Mouse (Mus musculus) left cerebral cortex, postnatal 14 days (tissue): Measurements from ENCODE around the gene Mfsd2a. TPM values are rescaled to one million over a fixed set of nuclear protein-coding genes. Genes with fewer than 3 reads are reported as not detected.
"Not testable (repeated sequence)": the region's sequence is repeated elsewhere in the genome, so short reads cannot be mapped to it uniquely, and the experiment has no call there.

Experiments used
- DNase-seq, 2 experiments: peaks; one replicate each; pipeline ENCODE4 v3.0.0; 2021 to 2022; ENCODE audit warnings: low spot score in 2 of 2, mixed read lengths in 1 of 2
- intact Hi-C: fragments of 180-260 bp; cut with DNase I; formaldehyde crosslinking; loops from one replicate; pipeline ENCODE4 v1.15.1; 2025
- long read RNA-seq, 2 experiments: library from polyadenylated mRNA; stranded (forward); transcript quantifications; one replicate each; pipeline ENCODE4 v2.0.0; 2021
- total RNA-seq, 2 experiments: library from RNA; stranded (reverse); gene quantifications; 2 replicates each; pipeline ENCODE4 v1.2.3; 2021

Gene Mfsd2a
- total RNA-seq = 10 to 100 TPM; 57.2 to 63.3 TPM
- long read RNA-seq, experiment 1, transcript Mfsd2a-201 (14 exons, 2,151 nt) = major isoform, 62 of 77 reads
- long read RNA-seq, experiment 1, partial matches to known transcripts = 4 of 77 reads
- long read RNA-seq, experiment 1, other reads (novel, unspliced or antisense) = 11 of 77 reads
- long read RNA-seq, experiment 2, transcript Mfsd2a-201 (14 exons, 2,151 nt) = major isoform, 29 of 49 reads
- long read RNA-seq, experiment 2, partial matches to known transcripts = 4 of 49 reads
- long read RNA-seq, experiment 2, other reads (novel, unspliced or antisense) = 16 of 49 reads

GRCm38 (mm10) chr4:122961100-122961567 is at the start of gene Mfsd2a:
Gene Mfsd2a (minus strand): TSS chr4:122961188.
- DNase-seq = peak; percentile 61 to 82
- intact Hi-C loops = no loop called here

DNA sequence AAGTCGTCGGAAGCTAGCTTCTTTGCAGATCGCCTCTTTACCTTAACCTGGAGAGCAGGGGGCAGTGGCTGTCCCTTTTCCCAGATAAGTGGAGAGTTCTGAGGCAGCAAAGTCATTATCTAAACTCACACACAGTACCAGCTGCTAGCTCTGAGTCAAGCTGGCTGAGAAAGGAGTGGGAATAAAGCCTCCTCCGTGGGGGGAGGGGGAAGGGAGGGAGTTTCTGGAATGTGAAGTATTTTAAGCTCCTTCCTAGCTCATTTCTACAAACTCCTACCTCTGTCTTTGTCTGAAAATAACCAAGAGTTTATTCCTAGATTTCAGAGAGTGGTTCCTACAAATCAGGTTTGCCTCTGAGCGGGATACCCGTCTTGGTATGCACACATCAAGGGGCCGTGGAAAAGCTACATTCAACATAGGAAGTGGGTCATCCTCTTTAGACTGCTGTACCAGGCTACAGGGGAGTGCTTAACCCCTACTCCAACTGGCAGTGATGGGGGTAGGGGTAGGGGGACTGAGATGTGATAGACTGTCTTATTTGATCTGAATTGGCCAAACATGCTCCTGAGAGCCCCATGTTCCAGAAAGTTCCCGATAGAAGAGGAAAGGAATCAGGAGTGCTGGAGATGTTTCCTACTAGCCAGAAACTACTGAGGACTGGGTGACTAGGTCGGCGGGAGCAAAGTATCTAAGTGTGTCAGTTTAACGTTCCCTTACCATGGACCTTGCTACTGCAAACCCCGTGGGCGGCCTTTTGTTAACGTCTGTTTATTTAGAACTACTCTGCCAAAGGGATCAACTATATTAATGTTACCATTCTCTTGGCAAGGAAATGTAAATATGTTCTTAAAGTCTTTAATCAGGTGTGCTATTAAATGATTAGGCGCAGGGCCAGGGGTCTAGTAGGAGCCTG is 44.3 kb upstream of the Mfsd2a start:
- peak; percentile 85 to 91 for DNase-seq
- intact Hi-C loops = no loop called here

DNA sequence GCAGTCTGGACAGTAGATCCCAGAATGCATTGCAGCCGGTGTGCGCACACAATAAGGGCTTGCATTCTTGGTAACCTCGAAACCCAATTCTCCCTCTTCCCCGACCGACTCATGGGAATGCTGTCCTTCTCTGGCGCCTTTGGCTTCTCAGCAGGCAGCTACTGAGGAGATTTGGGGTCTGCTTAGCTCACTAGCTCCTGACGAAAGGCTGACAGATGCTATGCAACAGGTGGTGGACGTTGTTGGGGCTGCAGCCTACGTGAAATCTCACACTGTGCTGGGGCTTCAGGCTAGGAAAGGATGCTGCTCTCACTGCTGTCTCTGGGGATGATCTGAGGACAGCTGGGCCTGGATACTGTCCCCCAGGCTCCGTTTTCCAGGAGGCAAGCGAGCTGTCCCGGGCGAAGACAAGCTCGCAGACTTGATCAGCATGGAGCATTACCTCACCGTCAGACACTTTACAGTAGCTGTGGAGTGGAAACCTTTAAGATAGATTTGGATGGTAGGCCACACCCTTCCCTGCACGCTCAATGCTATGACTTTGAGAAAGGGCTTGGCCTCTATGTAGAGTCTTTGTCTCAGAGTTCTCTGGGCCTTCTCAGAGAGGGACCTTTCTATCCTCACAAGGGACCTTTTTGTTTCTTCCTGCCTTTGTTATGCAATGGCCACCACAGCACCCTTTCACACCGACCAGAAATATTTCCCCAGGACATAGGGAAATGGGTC is 39.8 kb upstream of the Mfsd2a start:
- intact Hi-C loops = no loop called here
- peak in 1 of 2 experiments; percentile 34 for DNase-seq

DNA sequence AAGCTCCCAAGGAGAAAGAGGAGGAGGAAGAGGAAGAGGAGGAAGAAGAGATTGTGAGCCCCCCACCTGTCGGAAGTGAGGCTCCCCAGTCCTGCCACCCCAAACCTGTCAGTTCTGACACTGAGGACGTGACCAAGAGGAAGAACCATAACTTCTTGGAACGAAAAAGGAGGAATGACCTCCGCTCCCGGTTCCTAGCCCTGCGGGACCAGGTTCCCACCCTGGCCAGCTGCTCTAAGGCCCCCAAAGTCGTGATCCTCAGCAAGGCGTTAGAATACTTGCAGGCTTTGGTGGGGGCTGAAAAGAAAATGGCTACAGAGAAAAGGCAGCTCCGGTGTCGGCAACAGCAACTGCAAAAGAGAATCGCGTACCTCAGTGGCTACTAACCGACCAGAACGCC is 39.1 kb upstream of the Mfsd2a start:
- no peak for DNase-seq
- intact Hi-C loops = no loop called here

DNA sequence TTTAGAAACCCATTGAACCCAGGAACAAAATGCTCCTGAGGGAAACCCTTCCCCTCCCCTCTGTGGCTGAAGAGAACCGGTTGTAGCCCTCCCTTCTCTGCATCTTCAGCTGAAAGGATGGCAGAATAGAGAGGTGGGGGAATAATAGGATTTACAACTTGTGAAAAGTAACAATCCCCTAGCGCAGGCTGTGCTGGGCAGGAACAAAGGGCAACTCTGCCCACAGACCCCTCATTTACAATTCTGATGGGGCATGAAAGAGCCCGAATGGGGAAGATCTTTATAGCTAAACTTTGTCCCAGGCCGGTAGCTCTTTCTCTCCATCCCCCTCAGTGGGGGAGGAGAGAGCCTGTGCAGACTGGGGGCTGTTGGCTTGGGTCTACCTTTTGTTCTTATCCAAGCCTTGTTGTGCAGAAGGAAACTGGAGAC is 38.3 kb upstream of the Mfsd2a start:
- intact Hi-C loops = loop anchor here (5.0 to 10.0 kb wide), 2 partner anchors 53 to 256 kb away; no protein-coding TSS in a partner anchor

DNA sequence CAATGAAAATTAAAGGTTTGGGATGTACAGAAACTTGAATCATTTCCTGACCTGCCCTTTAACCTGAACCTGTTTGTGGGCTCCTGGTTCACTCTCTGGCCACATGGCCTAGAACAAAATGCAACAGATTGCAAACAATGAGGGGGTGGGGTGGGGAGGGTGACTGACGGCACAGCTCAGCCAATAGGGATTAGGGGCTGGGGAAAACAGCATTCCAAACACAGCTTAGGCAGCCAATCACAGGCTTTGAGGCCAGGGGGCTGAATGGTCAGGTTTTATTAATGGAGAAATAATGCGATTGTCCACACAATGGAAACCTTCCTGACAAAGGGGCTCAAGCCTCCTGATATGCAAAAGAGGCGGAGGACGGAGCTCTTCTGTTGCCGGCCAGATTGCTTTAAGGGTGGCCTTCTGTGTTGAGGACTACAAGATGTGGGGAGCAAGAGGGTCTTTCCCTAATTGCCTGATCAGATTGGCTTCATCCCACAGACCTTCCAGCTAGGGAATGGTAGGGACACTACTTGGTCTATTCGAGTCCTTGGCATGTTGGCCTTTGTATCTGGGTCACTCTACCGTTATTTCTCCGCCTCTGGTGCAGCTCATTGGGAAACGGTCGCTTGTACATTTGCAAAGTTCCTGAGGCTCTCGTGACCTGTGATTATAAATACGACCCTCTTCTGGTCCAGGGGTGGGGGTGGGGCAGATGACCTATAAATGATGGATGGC is 37.7 kb upstream of the Mfsd2a start:
- intact Hi-C loops = loop anchor here (5.0 to 10.0 kb wide), 2 partner anchors 54 to 256 kb away; no protein-coding TSS in a partner anchor
- DNase-seq = peak in 1 of 2 experiments; percentile 38

More for the DNA sequence above, 38.3 kb upstream of the Mfsd2a start:
- no peak for DNase-seq

DNA sequence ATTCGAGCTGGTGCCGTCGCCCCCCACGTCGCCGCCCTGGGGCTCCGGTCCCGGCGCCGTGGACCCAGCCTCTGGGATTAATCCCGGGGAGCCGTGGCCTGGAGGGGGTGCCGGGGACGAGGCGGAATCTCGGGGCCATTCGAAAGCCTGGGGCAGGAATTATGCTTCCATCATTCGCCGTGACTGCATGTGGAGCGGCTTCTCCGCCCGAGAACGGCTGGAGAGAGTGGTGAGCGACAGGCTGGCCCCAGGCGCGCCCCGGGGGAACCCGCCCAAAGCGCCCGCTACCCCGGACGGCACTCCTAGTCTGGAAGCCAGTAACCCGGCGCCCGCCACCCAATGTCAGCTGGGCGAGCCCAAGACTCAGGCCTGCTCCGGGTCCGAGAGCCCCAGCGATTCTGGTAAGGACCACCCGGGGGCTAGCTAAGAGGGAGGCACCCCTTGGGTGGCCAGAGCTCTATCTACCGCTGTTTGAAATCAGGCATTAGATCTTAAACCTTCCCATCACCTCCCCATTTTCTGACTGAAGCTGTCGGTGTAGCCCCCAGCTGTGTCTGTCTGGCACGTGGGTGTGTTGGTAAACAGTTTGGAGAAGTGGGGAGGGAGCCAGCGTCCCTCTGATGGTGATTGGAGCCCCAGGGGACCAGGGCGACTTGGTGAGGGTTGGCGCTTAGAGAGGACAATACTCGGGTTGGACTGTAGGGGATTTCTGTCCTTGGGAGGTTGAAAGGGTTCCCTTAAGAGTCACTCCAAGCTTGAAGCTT is 35.8 kb upstream of the Mfsd2a start:
- intact Hi-C loops = loop anchor here (5.0 to 10.0 kb wide), 2 partner anchors 56 to 258 kb away; no protein-coding TSS in a partner anchor
- DNase-seq = peak; percentile 34 to 64

GRCm38 (mm10) chr4:122996221-122996617 is 35.2 kb upstream of the Mfsd2a start:
- peak in 1 of 2 experiments; percentile 44 for DNase-seq
- intact Hi-C loops = loop anchor here (5.0 to 10.0 kb wide), 2 partner anchors 56 to 259 kb away; no protein-coding TSS in a partner anchor

DNA sequence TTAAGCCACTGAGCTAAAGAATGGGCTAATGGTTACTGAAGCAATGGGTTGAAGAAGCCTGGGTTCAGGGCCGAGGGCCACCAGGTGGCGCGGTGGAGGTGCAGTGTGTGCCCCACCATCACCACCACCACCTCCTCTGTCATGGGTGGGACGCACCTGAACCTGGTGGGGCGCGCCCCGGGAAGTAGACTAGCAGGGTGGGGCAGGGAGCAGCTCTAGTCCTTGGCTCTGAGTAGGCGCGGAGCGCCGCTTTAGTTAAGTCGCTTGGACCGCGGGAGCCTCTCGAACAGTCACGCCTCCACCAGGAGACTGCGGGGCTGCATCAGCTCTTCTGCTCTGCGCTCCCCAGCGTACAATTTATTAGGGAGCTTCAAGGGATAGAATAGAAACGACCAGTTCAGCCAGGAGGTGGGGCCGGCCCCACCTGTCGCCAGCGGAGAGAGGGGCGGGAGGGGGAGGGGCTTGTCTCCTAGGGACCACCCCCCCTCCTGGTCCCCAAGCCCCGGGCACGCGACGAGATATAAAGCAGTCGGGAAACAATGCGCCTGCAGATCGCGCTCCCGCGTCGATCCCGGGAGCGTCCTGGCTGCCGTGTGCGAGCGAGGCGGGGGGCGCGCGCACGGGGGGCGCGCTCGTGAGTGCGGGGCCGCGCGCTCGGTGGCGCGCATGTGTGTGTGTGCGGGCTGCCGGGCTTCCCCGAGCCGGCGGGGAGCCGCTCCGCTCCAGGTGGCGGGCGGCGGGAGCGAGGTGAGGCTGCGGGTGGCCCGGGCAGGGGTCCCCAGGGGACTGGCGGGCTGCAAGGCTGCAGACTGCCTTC is 34.6 kb upstream of the Mfsd2a start, which contains the start of gene Mycl:
Mycl (plus strand) TSS at position 249 of the 817 bp plus-strand sequence.
- peak; percentile 80 to 90 for DNase-seq
- intact Hi-C loops = loop anchor here (1.0 to 10.0 kb wide), 3 partner anchors 57 to 259 kb away; no protein-coding TSS in a partner anchor

DNA sequence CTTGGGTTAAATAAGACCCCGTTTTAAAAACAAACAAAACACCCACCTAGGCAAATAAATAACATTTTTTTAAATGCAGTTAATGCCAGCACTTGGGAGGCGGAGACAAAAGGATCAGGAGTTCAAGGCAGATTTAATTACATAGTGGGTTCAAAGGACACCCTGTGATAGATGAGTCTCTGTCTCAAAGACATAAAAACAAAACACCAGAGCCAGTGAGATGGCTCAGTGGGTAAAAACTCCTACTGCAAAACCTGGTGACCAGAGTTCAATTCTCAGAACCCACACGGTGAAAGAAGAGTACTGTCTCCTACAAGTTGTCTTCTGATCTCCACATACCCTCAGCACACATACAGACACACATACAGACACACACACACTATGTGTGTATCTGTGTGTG is 31.3 kb upstream of the Mfsd2a start:
- intact Hi-C loops = loop anchor here (10.0 kb wide), 1 partner anchor 263 kb away; no protein-coding TSS in a partner anchor
- no peak for DNase-seq

DNA sequence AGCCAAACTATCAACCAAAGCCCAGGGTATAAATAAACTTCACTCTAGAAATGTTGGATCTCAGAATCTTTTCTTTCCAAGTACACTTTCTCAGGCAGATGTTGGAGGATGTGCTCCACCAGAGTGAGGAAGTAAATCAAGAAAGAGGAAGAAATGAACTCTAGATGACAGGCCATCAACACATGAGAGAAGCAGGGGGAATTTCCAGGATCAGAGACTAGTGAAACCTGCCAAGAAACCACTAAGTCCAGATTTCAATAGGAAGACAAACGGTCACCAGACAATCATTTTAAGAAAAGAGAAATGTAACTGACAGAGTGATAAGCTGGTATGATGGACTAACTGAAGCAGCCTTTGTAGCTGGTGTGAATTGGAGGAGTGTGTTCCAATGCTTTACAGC is 30.2 kb upstream of the Mfsd2a start:
- intact Hi-C loops = loop anchor here (10.0 kb wide), 1 partner anchor 264 kb away; no protein-coding TSS in a partner anchor
- DNase-seq = no peak

GRCm38 (mm10) chr4:122988004-122988403 is 27.0 kb upstream of the Mfsd2a start:
- intact Hi-C loops = loop anchor here (5.0 kb wide), 2 partner anchors 181 to 1746 kb away; no protein-coding TSS in a partner anchor
- not testable (repeated sequence) for DNase-seq

- intact Hi-C loops = loop anchor here (5.0 kb wide), 2 partner anchors 180 to 1745 kb away; no protein-coding TSS in a partner anchor
- DNase-seq = no peak
Observed at GRCm38 (mm10) chr4:122987421-122987820, 26.4 kb upstream of the Mfsd2a start.

- DNase-seq = peak; percentile 79 to 91
- intact Hi-C loops = loop anchor here (2.0 to 5.0 kb wide), 4 partner anchors 40 to 1743 kb away; no protein-coding TSS in a partner anchor
Observed at GRCm38 (mm10) chr4:122985110-122985509, 24.1 kb upstream of the Mfsd2a start.

DNA sequence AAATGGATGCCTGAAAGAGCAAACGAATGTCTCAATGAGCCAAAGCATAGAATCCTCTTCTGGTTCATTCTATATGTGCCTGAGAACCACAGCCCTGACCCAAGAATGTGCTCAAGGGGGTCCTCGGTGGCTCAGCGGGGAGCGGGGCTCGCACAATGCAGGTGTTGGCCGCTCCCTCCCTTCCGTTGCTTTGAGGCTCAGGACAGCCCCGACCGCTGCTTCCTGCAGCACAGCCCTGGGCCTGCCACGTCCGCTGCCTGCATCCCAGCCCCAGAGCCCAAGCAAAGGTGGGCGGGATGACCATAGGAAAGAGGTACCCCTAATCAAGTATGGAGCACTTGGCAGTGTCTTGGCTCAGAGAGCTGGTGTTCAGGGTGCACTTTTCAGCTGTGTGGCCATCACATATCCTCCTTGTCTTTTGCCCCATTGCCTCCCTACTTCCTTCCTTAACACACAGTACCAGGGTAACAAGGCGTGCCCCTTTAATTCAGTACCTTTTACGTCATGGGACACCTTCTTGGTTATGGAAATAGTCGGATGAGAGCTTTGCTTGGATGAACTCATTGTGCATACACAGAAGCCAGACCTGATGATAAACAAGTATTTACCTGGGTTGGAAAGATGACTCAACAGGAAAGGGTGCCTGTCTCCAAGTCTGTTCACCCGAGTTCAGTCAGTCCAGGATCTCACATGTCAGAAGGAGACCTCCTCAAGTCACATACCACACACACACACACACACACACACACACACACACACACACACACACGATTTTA is 22.7 kb upstream of the Mfsd2a start:
- intact Hi-C loops = loop anchor here (2.0 to 5.0 kb wide), 3 partner anchors 39 to 87 kb away; no protein-coding TSS in a partner anchor
- DNase-seq = no peak

- no peak for DNase-seq
- intact Hi-C loops = loop anchor here (5.0 kb wide), 1 partner anchor 70 kb away; no protein-coding TSS in a partner anchor
Observed at GRCm38 (mm10) chr4:122982537-122982936, 21.5 kb upstream of the Mfsd2a start.
